Mouse (Mus musculus) cerebellum, adult 8-10 months (tissue): ENCODE results near the gene Slc6a4.

ENCODE experiments used
- DNase-seq: peaks from one replicate; pipeline ENCODE4 v3.0.0; 2022

Gene Slc6a4

GRCm38 (mm10) chr11:77019539-77019938 is 21.1 kb downstream of the Slc6a4 start:
- DNase-seq: no peak

DNA sequence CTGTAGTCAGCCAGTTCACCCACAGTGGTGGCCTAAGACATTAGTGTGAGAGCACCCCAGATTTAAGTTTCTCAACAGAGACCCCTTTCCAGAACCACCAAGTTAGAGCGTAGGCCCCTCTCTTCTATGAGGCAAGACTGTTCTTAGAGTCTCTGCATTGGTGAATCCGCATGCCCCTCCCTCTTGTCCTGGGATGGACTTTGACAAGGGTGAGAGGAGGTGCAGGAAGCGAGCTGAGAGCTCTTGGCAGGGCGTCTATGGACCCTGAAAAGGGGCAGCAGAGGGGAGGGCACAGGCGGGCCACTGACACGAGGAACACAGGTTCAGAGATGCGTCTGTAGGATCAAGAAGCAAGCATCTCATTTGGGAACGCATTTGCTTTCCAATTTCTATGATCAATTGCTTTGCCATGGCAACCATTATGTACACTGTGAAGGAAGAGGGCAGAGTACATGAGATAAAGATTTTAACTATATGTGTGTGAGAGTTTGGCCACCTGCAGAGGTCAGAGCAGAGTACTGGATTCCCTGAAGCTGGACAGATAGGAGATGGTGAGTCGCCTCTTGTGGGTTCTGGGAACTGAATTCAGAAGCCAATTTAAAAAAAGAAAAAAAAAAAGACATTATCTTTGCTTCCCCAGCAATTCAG is 23.5 kb downstream of the Slc6a4 start:
- DNase-seq: no peak

DNA sequence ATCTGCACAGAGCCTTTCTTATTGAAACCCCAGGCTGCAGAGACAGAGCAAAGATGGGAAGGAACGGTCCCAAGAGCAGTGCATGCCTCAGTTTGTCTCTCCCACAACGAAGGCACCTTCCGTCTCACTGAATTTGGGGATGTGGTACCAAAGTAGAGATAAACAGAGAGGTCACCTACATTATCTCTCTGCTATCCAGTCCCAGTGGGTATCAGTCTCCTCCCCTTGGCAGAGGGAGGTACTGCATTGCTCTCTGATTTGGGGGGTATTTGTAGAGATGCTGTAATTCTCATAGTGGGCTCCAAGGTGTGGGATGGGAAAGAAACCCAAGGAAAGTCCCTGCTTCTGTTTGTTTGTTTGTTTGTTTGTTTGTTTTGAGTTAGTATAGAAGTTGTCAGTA is 28.2 kb downstream of the Slc6a4 start:
- no peak for DNase-seq

- DNase-seq: no peak
These were observed 29.8 kb downstream of the Slc6a4 start for GRCm38 (mm10) chr11:77028157-77028556.

GRCm38 (mm10) chr11:77031151-77031934 is 32.9 kb downstream of the Slc6a4 start:
- no peak for DNase-seq

- no peak for DNase-seq
These were observed 43.5 kb downstream of the Slc6a4 start for GRCm38 (mm10) chr11:77041891-77042290.

DNA sequence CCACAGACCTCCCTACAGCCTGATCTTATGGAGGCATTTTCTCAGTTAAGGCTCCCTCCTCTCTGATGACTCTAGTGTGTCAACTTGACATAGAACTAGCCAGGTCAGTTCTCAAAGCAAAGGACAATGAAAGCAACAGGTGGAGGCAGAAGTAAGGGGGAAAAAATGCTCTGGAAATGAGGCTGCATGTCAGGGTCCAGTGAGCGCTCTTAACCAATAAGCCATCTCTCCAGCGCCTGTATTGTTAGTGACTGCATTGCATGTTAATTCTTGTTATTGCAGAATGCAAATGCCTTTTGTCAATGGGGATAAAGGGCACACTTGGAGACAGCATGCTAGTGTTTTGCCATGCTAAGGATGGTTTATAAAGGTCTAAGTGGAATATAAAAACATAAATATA is 44.4 kb downstream of the Slc6a4 start:
- no peak for DNase-seq

- no peak for DNase-seq
These were observed 63.5 kb downstream of the Slc6a4 start for GRCm38 (mm10) chr11:77061951-77062350.

- no peak for DNase-seq
These were observed 65.0 kb downstream of the Slc6a4 start for GRCm38 (mm10) chr11:77063406-77063805.

DNA sequence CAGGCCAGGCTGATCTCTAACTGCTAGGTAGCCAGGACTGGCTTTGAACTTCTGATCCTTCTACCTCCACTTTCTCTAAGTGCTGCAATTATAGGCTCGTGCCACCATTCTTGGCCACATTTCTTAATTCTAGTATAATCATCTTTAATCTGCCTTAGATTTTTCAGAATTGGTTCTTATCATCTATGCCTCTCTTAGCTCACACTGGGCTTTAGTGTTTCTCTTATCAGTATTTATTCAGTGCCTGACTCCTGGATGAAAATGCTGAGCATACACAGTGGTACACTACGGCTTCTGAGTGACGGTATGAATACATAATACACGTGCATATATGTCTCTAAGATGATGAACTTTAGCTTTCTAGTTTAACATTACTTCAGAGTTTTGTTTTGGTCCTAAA is 70.4 kb downstream of the Slc6a4 start:
- DNase-seq: no peak

DNA sequence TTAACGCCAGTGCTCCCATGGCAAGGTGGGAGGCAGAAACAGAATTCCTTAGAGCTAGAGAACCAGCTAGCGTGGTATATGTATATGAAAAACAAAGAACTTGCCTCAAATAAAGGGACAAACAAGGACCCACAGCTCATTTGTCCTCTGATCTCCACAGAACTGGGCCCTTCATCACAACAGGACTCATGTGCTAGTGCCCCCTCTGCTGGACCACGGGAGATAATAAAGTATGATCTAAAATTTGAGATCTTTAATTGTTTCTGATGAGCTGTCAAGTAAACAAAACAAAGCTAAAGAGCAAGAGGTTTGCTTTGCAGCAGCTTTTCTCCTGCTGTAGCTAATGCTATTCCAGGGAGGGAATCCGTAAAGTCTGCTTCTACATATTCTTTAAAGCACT is 72.3 kb downstream of the Slc6a4 start:
- DNase-seq: no peak

DNA sequence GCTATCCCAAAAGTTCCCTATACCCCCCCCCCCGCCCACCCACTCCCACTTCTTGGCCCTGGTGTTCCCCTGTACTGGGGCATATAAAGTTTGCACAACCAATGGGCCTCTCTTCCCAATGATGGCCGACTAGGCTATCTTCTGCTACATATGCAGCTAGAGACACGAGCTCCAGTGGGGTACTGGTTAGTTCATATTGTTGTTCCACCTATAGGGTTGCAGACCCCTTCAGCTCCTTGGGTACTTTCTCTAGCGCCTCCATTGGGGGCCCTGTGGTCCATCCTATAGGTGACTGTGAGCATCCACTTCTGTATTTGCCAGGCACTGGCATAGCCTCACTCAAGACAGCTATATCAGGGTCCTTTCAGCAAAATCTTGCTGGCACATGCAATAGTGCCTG is 78.9 kb downstream of the Slc6a4 start:
- DNase-seq: peak; percentile 4

DNA sequence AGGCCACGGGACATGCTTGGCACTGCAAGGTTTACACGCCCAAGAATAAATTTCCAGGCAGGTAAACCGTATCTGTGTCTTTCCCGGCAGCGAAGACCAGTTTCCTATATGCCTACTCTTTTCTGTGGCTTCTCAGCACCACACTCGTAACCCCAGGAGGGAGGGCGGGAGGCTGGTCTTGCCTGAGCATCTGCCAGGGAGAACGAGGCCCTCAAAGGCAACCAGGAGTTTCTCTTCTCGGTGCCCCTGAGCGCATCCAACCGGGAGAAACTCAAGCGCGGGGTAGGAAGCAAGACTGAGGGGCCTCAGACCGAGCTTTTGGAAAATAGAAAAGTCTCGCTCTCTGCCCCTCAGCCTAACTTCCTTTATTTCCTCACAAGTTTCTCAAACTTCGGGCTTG is 79.4 kb downstream of the Slc6a4 start:
- DNase-seq: peak; percentile 26

GRCm38 (mm10) chr11:77078273-77079134 is 80.1 kb downstream of the Slc6a4 start, which contains the start of gene Nsrp1:
Gene Nsrp1, minus strand, starts transcription at chr11:77078435.
- DNase-seq: peak; percentile 88

GRCm38 (mm10) chr11:77079361-77079760 is 81.0 kb downstream of the Slc6a4 start:
- no peak for DNase-seq
